Comparison of ENCODE assay signal across 8 mouse cellular contexts in genomic region chr2:102036665-102037511, GRCm38 (mm10).
DNase-seq lines count a peak whose midpoint lies in the region; ATAC-seq lines count a peak whose summit lies in the region.

No protein-coding gene starts in this region.

- no peaks in the 10 kb centered on the region for H3K36me3 ChIP-seq in kidney, embryonic 15.5 days
- no peaks in the 10 kb centered on the region for H3K36me3 ChIP-seq in forebrain, embryonic 15.5 days
- H3K36me3 ChIP-seq in limb, embryonic 10.5 days = no peaks in the 10 kb centered on the region
- H3K36me3 ChIP-seq in neural tube, embryonic 12.5 days = no peaks in the 10 kb centered on the region

- DNase-seq in kidney, adult 9 months = no peak
- DNase-seq in limb, embryonic 10.5 days (ENCODE audit: low spot score) = no peak
- no peak for DNase-seq in left cerebral cortex, adult 18-20 months (ENCODE audit: low spot score in 2 of 2)
- DNase-seq in Muller cell, postnatal 12 days (ENCODE audit: inconsistent ontology term) = no peak
- DNase-seq in layer of hippocampus, postnatal 36 days = no peak

- H3K27me3 ChIP-seq in kidney, embryonic 15.5 days = no peaks in the 10 kb centered on the region
- H3K27me3 ChIP-seq in forebrain, embryonic 15.5 days = no peaks in the 10 kb centered on the region
- no peaks in the 10 kb centered on the region for H3K27me3 ChIP-seq in limb, embryonic 10.5 days (ENCODE audit: low read depth, poor library complexity, severe bottlenecking)
- no peaks in the 10 kb centered on the region for H3K27me3 ChIP-seq in neural tube, embryonic 12.5 days (replicated peaks)

- peak overlapping the region; percentile 44 for H3K4me2 ChIP-seq in kidney, embryonic 15.5 days
- H3K4me2 ChIP-seq in forebrain, embryonic 15.5 days (replicated peaks) = no peak overlapping the region
- peak overlapping the region; percentile 33 for H3K4me2 ChIP-seq in neural tube, embryonic 12.5 days (replicated peaks)

- H3K9ac ChIP-seq in kidney, embryonic 15.5 days = 0 out of 2 replicates have a peak overlapping the region, but pooled peaks have one; percentile 3
- no peak overlapping the region for H3K9ac ChIP-seq in forebrain, embryonic 15.5 days (replicated peaks)
- peak overlapping the region; percentile 36; the same call in 1 of the 2 replicates for H3K9ac ChIP-seq in neural tube, embryonic 12.5 days

- H3K4me3 ChIP-seq in kidney, embryonic 15.5 days (replicated peaks) = no peak overlapping the region
- H3K4me3 ChIP-seq in forebrain, embryonic 15.5 days = no peak overlapping the region
- H3K4me3 ChIP-seq in limb, embryonic 10.5 days = no peak overlapping the region
- H3K4me3 ChIP-seq in neural tube, embryonic 12.5 days = no peak overlapping the region

- peak overlapping the region; percentile 69 for H3K27ac ChIP-seq in kidney, embryonic 15.5 days
- H3K27ac ChIP-seq in forebrain, embryonic 15.5 days (replicated peaks) = peak overlapping the region; percentile 53
- H3K27ac ChIP-seq in limb, embryonic 10.5 days = peak overlapping the region; percentile 70
- peak overlapping the region; percentile 60 for H3K27ac ChIP-seq in neural tube, embryonic 12.5 days

- ATAC-seq in kidney, embryonic 15.5 days (replicated peaks; ENCODE audit: low FRiP score) = peak; percentile 80
- no peak for ATAC-seq in forebrain, embryonic 15.5 days (replicated peaks)
- ATAC-seq in neural tube, embryonic 12.5 days (ENCODE audit: low FRiP score, low read depth) = peak; percentile 65

- no peaks in the 10 kb centered on the region for H3K9me3 ChIP-seq in kidney, embryonic 15.5 days (replicated peaks)
- H3K9me3 ChIP-seq in forebrain, embryonic 15.5 days = no peaks in the 10 kb centered on the region
- H3K9me3 ChIP-seq in limb, embryonic 10.5 days (replicated peaks) = no peaks in the 10 kb centered on the region
- H3K9me3 ChIP-seq in neural tube, embryonic 12.5 days = no peaks in the 10 kb centered on the region

- H3K4me1 ChIP-seq in kidney, embryonic 15.5 days = peaks cover 51% of the 10 kb centered on the region
- H3K4me1 ChIP-seq in forebrain, embryonic 15.5 days = peaks cover 47% of the 10 kb centered on the region
- peaks cover 32% of the 10 kb centered on the region for H3K4me1 ChIP-seq in limb, embryonic 10.5 days
- peaks cover 57% of the 10 kb centered on the region for H3K4me1 ChIP-seq in neural tube, embryonic 12.5 days

- WGBS in kidney, embryonic 15.5 days = 28% methylated on average over 18 of the region's 18 CpGs
- whole genome bisulfite sequencing in forebrain, embryonic 15.5 days = 55% methylated on average over 18 of the region's 18 CpGs
- WGBS in limb, embryonic 10.5 days = 71% methylated on average over 18 of the region's 18 CpGs
- WGBS in neural tube, embryonic 12.5 days = 31% methylated on average over 18 of the region's 18 CpGs
